Mouse (Mus musculus) splenic B cell, adult 2 months (primary cell): ENCODE measurements at regions not wholly inside any gene's neighbourhood (a gene's known extent, or its start where the extent isn't known, plus 50 kb on each side); places are given as distances from the start of the nearest gene placed in this dataset.

Source experiments
- DNase-seq: peaks from one replicate; pipeline ENCODE4 v3.0.0-alpha.2; 2011; ENCODE audit warnings: low read depth, low spot score
- H3K27me3 ChIP-seq: 2 replicates; pipeline ENCODE4 v1.6.1; 2012; ENCODE audit warnings: mild to moderate bottlenecking, low read length, moderate library complexity, mixed read lengths; ENCODE audit not compliant: control insufficient read depth, poor library complexity, insufficient read depth, severe bottlenecking
- H3K36me3 ChIP-seq: 2 replicates; pipeline ENCODE4 v1.6.1; 2012; ENCODE audit warnings: mild to moderate bottlenecking, low read length, moderate library complexity, mixed read lengths; ENCODE audit not compliant: control insufficient read depth, poor library complexity, insufficient read depth, severe bottlenecking

DNA sequence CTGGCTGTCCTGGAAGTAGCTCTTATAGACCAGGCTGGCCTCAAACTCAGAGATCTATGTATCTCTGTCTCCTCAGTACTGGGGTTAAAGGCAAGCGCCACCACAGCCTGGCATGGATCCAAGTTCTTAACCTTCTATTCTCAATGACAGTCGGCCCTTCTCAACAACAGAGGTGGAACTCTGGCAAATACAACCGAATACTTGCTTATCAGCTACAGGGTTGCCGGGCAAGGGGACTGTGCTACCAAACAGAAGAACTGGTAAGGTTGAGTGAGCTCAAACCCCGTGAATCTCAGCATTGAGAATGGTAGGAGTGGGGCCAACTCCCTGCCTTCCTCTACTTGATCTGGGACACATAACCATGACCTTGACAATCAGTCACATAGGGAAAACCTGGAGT is 75.2 kb upstream of the Osbpl8 start:
- no peak for DNase-seq
- Histone ChIP-seq H3K27me3 (no peaks in the 10 kb centered on the region), H3K36me3 (no peaks in the 10 kb centered on the region)

DNA sequence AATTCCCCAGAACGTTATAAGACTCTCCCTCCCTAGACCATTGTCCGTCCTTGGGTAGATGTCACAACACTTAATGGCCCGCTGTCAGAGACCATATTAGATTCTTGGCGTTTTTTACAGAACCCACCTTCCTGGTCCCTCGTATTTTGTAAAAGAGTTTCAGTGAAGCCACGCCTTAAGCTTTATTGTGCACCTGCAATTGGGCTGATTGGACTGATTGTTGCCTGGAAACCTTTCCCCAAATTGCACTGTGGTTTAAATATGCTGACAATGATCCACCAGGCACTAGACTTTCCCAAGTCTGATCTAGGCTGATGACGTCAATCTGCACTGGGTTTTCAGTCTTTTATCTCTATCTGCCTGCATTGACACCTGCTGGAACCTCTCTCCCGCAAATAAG is 75.6 kb upstream of the Zdhhc17 start:
- Histone ChIP-seq H3K27me3 (no peaks in the 10 kb centered on the region), H3K36me3 (no peaks in the 10 kb centered on the region)
- DNase-seq = no peak

DNA sequence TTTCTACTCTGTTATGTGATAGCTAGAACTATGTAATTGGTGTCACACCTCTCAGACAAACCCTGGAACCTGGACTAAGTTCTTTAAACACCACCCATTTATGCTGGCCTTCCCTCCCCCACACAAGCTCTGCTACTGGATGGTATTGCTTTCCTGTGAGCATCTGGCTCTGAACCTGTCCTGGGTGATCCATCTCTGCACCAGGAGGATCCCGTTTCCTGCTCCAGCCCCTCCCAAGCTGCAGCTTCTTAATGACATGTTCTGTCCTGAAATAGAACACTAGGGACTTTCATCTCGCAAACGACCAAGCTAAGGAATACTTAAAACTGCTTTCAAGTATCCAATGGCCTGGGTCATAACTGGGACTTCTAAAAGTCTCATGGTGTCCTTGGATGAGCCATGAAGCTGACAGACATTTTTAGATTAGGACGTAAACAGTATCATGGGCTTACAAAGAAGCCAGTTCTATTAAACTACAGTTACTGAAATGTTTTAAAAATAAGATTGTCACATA is 74.4 kb upstream of the Zdhhc17 start:
- no peaks in the 10 kb centered on the region for H3K27me3 ChIP-seq
- no peak for DNase-seq

DNA sequence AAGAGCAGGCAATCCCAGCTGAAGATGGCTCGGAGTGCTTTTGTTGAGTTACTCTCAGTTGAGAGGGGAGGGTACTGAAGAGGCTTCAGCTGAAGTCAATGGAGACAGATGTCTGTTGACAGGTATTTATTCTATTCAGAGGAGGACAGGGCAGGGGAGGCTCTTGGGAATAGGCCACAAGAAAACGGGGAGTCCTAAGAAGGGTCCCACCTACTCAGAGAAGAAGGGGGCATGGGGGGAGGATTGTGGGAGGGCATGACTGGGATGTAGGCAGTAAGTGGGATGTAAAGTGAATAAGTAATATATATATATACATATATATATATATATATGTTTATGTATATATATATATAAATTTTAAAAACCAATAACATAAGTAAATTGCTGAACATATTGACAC is 73.9 kb upstream of the Zdhhc17 start:
- no peak for DNase-seq
- H3K36me3 ChIP-seq = no peaks in the 10 kb centered on the region
- no peaks in the 10 kb centered on the region for H3K27me3 ChIP-seq

More for the DNA sequence above, 74.4 kb upstream of the Zdhhc17 start:
- no peaks in the 10 kb centered on the region for H3K36me3 ChIP-seq

DNA sequence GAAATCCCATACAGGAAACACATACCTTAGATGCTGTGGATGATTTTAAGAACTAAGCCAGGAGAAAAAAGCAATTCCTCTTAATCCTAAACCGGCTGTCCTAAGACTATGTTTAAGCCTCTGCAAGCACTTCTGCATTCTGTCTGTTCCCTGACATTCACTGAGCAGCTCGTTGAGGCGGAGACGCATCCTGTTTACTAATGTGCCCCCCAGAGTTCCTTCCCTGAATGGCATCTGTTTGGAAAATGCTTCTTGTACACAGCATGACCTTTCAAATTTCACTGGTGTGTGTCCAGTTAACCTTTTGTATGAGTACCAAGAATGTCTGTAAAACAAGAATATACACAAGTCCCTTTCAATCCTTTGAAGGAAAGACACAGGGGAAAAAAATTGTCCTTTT is 73.4 kb upstream of the Zdhhc17 start:
- no peaks in the 10 kb centered on the region for H3K36me3 ChIP-seq
- H3K27me3 ChIP-seq = no peaks in the 10 kb centered on the region
- peak; percentile 33 for DNase-seq

DNA sequence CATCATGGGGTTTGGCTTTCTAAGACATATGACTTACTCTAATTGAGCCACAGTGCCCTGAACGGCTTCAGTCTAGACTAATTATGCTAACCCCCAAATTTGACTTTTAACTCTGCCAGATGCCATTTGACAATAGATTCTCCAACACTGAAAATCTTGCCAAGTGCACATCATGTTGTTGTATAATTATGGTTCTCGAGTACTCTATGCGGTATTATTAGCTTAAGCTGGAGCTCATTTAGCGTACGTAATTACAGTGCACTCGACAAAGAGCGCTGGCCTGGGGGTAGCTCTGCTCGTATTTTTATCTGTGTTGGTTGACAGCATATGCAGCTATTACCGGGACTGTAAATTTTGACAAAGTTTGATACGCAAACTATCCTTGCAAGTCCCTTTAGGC is 70.4 kb upstream of the Zdhhc17 start:
- no peaks in the 10 kb centered on the region for H3K36me3 ChIP-seq
- no peaks in the 10 kb centered on the region for H3K27me3 ChIP-seq
- DNase-seq = no peak

DNA sequence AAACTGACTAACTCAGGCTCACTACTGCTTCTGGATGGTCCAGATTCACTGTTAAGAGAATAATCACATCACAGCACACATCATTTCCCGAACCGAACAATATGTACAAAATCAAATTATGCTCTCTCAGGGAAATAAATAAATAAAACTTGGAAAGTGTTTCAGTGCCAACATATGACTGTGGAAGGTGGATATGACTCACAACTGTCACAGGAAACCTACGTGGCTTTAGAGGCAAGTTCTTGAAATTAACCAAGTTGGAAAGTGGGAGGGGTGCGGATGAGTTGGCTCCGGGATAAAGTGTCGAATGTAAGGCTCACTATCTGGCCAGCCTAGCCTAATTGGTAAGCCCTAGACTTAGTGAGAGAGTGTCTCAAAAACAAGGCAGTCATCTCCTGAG is 69.1 kb upstream of the Zdhhc17 start:
- Histone ChIP-seq H3K27me3 (no peaks in the 10 kb centered on the region), H3K36me3 (no peaks in the 10 kb centered on the region)
- no peak for DNase-seq

DNA sequence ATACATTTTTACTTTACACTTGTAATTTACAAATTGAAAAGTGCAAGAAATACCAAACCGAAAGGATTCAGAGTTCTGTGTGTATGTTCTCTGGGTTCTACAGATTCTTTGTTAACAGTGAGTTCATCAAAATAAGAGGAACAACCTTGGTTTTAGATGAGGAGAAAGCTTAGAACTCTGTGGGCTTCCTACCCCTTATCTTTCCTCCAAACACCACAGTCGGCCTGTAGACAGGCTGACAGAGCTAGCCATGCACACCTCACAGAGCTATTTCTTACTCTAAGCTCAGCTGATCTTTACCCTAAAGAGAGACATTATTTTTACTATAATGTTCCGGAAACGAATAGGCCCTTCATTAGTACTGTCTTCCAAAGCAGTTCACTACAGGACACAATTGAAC is 67.7 kb upstream of the Zdhhc17 start:
- H3K36me3 ChIP-seq = no peaks in the 10 kb centered on the region
- no peaks in the 10 kb centered on the region for H3K27me3 ChIP-seq
- DNase-seq = no peak

DNA sequence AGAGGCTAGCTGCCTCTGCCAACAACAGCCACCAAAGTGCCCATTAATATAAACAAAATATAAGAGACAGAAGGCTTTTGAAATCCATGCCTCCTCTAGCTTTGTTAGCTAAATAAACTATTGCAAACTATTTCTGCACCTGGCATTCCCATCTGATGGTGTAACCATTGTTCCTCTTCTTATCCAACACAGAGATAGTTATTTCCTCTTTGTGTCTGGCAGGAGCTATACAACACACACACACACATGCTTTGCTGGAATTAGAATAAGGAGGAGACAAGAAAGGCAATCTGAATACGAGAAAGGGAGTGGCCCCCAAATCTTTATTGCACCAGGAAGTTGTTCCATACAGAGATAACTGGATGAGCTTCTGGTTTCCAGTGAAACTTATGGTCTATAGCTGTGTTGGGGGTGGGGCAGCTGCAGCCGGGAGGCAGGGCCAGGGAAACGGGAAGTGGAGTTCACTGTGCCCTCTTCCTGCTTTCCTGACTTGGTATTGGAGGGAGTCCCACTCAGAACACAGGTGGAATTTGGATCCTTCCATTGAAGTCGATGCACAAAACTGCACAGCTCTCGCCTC is 64.0 kb upstream of the Zdhhc17 start:
- no peak for DNase-seq
- no peaks in the 10 kb centered on the region for H3K27me3 ChIP-seq
- H3K36me3 ChIP-seq = no peaks in the 10 kb centered on the region

DNA sequence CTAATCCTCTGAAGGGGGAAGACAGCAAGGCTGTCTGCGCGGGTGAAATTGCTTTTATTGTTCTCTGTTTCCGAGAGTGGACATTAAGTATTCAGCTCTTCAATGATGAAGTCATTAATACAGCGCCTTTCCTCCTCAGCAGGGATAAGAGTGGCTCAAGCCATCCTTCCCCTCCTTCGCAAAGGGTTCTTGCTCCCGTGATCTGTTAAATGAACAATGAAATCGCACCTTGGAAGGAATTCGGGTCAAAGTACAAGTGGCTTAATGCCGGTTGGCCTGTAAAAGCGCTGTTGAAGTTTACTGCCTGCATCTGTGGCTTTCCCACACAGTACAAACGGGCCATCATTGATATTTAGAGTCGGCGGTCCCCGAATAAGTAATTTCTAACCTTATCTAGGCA is 63.3 kb upstream of the Zdhhc17 start:
- no peaks in the 10 kb centered on the region for H3K27me3 ChIP-seq
- DNase-seq = no peak

DNA sequence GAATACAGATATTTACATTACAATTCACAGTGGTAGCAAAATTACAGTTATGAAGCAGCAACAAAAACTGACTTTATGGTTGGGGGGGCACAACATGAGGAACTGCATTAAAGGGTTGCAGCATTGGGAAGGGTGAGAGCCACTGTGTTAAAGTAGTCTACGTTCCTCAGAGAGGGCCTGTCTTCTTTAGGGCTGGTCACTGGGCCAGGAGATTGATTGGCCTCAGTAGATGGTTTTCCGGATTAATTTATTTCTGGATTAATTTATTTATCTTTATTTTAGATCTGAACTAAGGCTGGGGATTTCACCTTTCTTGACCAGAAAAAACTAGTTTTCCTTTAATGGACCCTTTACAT is 62.6 kb upstream of the Zdhhc17 start:
- DNase-seq = no peak
- Histone ChIP-seq H3K27me3 (no peaks in the 10 kb centered on the region), H3K36me3 (no peaks in the 10 kb centered on the region)

More for the DNA sequence above, 63.3 kb upstream of the Zdhhc17 start:
- H3K36me3 ChIP-seq = no peaks in the 10 kb centered on the region

DNA sequence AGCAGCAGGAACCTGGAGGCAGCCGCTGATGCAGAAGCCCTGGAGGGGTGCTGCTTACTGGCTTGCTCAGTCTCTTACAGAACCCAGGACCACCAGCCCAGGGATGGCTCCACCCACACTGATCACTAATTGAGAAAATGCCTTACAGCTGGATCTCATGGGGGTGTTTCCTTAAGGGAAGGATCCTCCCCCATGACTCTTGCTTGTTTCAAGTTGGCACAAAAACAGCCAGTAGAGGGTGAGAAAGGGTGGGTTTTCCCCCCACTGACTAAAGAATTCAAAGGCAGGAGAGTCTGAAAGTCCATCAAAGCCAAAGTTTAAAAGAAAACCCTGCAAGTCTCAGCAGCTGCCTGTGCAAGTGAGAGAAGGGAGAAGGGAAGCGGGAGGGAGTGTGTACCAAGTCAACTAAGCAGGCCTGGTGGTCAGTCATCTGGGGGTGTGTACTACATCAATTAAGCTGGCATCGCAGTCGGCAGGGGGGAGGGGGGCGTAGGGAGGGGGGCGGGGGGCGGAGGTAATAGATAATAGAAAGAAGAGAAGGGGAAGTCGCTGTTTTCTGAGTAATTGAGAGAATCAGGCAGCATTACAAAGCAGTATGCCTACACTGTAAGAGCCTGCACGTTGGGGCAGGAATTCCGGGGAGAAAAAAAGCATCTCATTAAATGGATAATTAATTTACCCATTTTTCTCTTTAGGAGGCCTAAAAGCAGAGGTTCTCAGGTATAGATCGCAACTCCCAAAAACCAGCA is 62.0 kb upstream of the Zdhhc17 start:
- DNase-seq = no peak
- H3K27me3 ChIP-seq = no peaks in the 10 kb centered on the region
- no peaks in the 10 kb centered on the region for H3K36me3 ChIP-seq

DNA sequence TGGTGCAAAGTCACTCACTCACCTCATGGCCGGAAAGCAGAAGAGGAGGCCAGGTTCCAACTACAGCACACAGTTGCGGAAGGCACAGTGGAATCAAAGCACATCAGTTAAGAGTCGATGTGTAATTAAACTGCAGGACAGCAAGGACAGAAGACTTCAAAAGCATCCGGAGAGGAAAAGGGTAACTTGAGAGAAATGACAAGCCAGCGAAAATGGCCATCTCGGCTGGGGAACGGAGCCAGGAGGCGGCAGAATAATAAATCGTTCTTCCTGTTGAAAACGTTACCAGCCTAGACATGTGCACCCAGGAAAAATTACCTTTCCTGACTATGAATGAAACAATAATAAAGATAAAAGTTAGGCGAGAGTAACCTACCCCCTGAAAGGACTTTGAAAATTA is 56.2 kb upstream of the Zdhhc17 start:
- no peaks in the 10 kb centered on the region for H3K36me3 ChIP-seq
- no peaks in the 10 kb centered on the region for H3K27me3 ChIP-seq
- DNase-seq = no peak

DNA sequence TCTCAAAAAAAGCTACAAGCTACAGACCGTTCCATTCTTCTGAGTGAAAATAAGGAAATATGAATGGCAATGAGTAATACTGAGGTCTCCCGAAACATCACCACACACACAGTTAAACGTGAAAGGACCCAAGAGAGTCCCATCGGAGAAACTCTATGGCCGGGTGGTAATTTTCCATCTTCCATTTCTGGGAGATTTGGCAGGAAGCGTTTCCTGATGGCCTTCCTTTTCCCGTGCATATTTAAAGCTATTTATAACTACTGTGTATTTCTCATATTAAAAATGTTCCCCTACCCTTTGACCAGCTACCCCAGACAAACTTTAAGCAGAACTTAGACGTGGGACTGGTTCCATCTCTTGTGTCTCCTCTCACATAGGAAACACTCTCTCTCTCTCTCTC is 50.7 kb upstream of the Zdhhc17 start:
- no peak for DNase-seq
- H3K27me3 ChIP-seq = no peaks in the 10 kb centered on the region
- H3K36me3 ChIP-seq = no peaks in the 10 kb centered on the region
